Mouse (Mus musculus): ENCODE data around the gene Vmn1r56.
"Not testable (repeated sequence)": the region's sequence is repeated elsewhere in the genome, so short reads cannot be mapped to it uniquely, and the experiment has no call there.

The Vmn1r56 gene

GRCm38 (mm10) chr7:5196647-5197046 is at the start of gene Vmn1r56:
Gene Vmn1r56 (minus strand): TSS chr7:5196747.
- not testable (repeated sequence) for DNase-seq (ENCODE audit: low read depth in 2 of 2, low spot score in 2 of 2)

- DNase-seq (ENCODE audit: low read depth in 2 of 2, low spot score in 2 of 2), result not testable (repeated sequence)
These were observed 21.6 kb upstream of the Vmn1r56 start, which contains the start of gene Vmn1r57 for GRCm38 (mm10) chr7:5218193-5218592. Gene Vmn1r57 (plus strand): TSS chr7:5218493.

GRCm38 (mm10) chr7:5149570-5149969 is 47.0 kb downstream of the Vmn1r56 start, which contains the start of gene Vmn1r55:
Gene Vmn1r55 (minus strand): TSS chr7:5149670.
- not testable (repeated sequence) for DNase-seq (ENCODE audit: low read depth in 2 of 2, low spot score in 2 of 2)

All from CD8-positive naive resting alpha-beta T cell, adult 2 months (primary cell).